Mouse (Mus musculus) cortical plate, adult 2 months (tissue): ENCODE measurements around the gene Dscam.

Experiments
- CTCF ChIP-seq: fragments of 200-500 bp; IDR thresholded peaks from 2 replicates; pipeline ENCODE4 v1.5.1; 2011; ENCODE audit warnings: mild to moderate bottlenecking, control low read depth, low read length; ENCODE audit not compliant: insufficient read depth; ENCODE audit errors: extremely low read depth
- POLR2A ChIP-seq: fragments of 200-500 bp; IDR thresholded peaks from 2 replicates; pipeline ENCODE4 v1.6.1; 2011; ENCODE audit warnings: mild to moderate bottlenecking, low read length, control low read depth; ENCODE audit not compliant: insufficient read depth; ENCODE audit errors: extremely low read depth

GRCm38 (mm10) chr16:96802636-96803035 is 367.9 kb downstream of the Dscam start:
- TF ChIP-seq CTCF (no peak), POLR2A (no peak)
